Mouse (Mus musculus): ENCODE data around the gene Izumo1. TPM values are rescaled to one million over a fixed set of nuclear protein-coding genes. Genes with fewer than 3 reads are reported as not detected.

The Izumo1 gene
- polyA plus RNA-seq, 1 experiment from 2014 or later, result 0.10 TPM

- Histone ChIP-seq H3K9ac (peak overlapping the region; percentile 60), H3K4me1 (replicated peaks) (peaks cover 32% of the 10 kb centered on the region), H3K36me3 (peaks cover 9% of the 10 kb centered on the region), H3K9me3 (no peaks in the 10 kb centered on the region), H3K4me3 (peak overlapping the region; percentile 33), H3K27ac (replicated peaks) (0 out of 2 replicates have a peak overlapping the region, but pooled peaks have one; percentile 34), H3K27me3 (no peaks in the 10 kb centered on the region), H3K4me2 (peak overlapping the region; percentile 59)
- peak; percentile 82 for ATAC-seq (ENCODE audit: low read depth)
- 21% methylated on average over 29 of the region's 29 CpGs for WGBS
Observed at GRCm38 (mm10) chr7:45638623-45639401, 17.2 kb downstream of the Izumo1 start.

GRCm38 (mm10) chr7:45639561-45640027, 18.0 kb downstream of the Izumo1 start, which contains the start of gene Mamstr:
Gene Mamstr (plus strand): TSS chr7:45639977.
- Histone ChIP-seq H3K27me3 (no peaks in the 10 kb centered on the region), H3K4me2 (no peak within 1 kb of the TSS), H3K36me3 (peaks cover 9% of the 10 kb centered on the region), H3K4me1 (replicated peaks) (peaks cover 39% of the 10 kb centered on the region), H3K4me3 (no peak within 1 kb of the TSS), H3K9ac (no peak within 1 kb of the TSS), H3K27ac (replicated peaks) (no peak within 1 kb of the TSS), H3K9me3 (no peaks in the 10 kb centered on the region)
- 25% methylated on average over 19 of the region's 19 CpGs for WGBS
- no peak for ATAC-seq (ENCODE audit: low read depth)

GRCm38 (mm10) chr7:45640191-45640957, 18.8 kb downstream of the Izumo1 start:
- 78% methylated on average over 19 of the region's 19 CpGs for WGBS
- Histone ChIP-seq H3K36me3 (peaks cover 9% of the 10 kb centered on the region), H3K9me3 (no peaks in the 10 kb centered on the region), H3K9ac (no peak overlapping the region), H3K4me1 (replicated peaks) (peaks cover 44% of the 10 kb centered on the region), H3K27me3 (no peaks in the 10 kb centered on the region), H3K4me3 (no peak overlapping the region), H3K4me2 (no peak overlapping the region), H3K27ac (replicated peaks) (no peak overlapping the region)
- ATAC-seq (ENCODE audit: low read depth), result no peak

DNA sequence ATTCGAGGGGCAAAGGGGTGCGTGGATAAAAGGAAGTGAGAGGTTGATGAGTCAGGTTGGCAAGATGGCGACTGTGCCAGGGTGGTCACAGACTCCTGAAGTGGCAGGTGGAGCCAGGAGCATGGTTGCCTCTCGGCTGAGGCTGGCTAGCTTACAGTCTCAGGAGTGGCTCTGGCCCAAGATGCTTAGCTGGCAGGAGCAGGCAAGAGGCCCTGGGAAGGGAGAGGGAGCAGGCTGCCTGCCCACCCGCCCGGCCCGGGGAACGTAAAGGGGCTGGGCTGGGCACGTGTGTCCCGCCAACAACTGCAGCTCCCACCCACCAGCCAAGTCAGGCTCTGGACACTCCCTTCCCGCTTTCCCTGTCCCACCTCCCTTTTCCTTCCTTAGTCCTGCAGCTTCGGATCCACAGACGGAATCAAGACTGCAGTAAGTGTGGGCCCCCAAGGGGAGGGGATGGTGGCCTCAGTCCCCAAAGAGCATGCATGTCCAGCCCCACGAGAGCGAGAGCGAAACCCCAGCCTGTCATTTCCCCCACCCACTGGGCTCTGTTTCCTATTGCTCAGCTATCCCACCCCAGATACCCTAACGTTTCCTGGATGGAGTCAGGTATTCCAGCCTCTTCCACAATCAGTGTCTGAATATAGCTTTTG, 19.9 kb downstream of the Izumo1 start:
- no peak overlapping the region for H3K4me3 ChIP-seq
- 69% methylated on average over 15 of the region's 17 CpGs for whole genome bisulfite sequencing

DNA sequence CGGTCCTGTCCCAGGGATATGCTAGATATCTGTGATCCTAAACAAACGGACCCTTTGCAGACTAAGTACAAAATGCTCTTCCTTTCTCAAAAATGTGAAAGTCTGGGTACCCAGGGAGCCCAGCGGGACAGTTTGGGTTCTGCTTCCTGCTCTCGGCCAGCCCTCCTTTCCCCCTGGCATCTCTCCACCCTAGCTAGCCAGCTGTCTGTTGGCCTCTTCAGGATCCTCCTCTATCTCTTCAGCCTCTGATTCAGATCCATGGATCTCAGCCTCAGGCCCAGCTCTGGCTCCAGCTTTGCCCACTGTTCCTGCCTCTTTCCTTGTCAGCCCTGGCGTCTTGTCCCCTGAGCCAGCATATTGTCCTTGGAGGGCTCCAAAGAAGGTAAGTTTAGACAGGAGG, 20.5 kb downstream of the Izumo1 start:
- H3K27me3 ChIP-seq, result no peaks in the 10 kb centered on the region
- peak overlapping the region; percentile 83 for H3K4me2 ChIP-seq
- no peaks in the 10 kb centered on the region for H3K9me3 ChIP-seq
- H3K4me3 ChIP-seq, result no peak overlapping the region
- no peaks in the 10 kb centered on the region for H3K36me3 ChIP-seq
- H3K9ac ChIP-seq, result no peak overlapping the region; the same call in none of the 2 replicates
- H3K27ac ChIP-seq (replicated peaks), result no peak overlapping the region
- ATAC-seq (ENCODE audit: low read depth), result no peak
- WGBS, result 85% methylated on average over 5 of the region's 5 CpGs
- peaks cover 44% of the 10 kb centered on the region for H3K4me1 ChIP-seq (replicated peaks)

More for the DNA sequence above, 19.9 kb downstream of the Izumo1 start:
- Histone ChIP-seq H3K36me3 (peaks cover 5% of the 10 kb centered on the region), H3K27me3 (no peaks in the 10 kb centered on the region), H3K27ac (replicated peaks) (no peak overlapping the region), H3K9me3 (no peaks in the 10 kb centered on the region), H3K9ac (peak overlapping the region; percentile 18; the same call in 1 of the 2 replicates), H3K4me1 (replicated peaks) (peaks cover 44% of the 10 kb centered on the region), H3K4me2 (peak overlapping the region; percentile 83)
- no peak for ATAC-seq (ENCODE audit: low read depth)

- peak overlapping the region; percentile 94 for H3K27ac ChIP-seq (replicated peaks)
- peak overlapping the region; percentile 80 for H3K9ac ChIP-seq
- H3K4me2 ChIP-seq, result peak overlapping the region; percentile 83
- ATAC-seq (ENCODE audit: low read depth), result no peak
- H3K27me3 ChIP-seq, result no peaks in the 10 kb centered on the region
- no peaks in the 10 kb centered on the region for H3K9me3 ChIP-seq
- no peaks in the 10 kb centered on the region for H3K36me3 ChIP-seq
- 39% methylated on average over 16 of the region's 16 CpGs for WGBS
- H3K4me1 ChIP-seq (replicated peaks), result peaks cover 44% of the 10 kb centered on the region
- H3K4me3 ChIP-seq, result peak overlapping the region; percentile 47
Observed at GRCm38 (mm10) chr7:45642503-45643255, 21.1 kb downstream of the Izumo1 start.

- Histone ChIP-seq H3K4me3 (peak overlapping the region; percentile 47), H3K27me3 (no peaks in the 10 kb centered on the region), H3K4me2 (peak overlapping the region; percentile 83), H3K36me3 (no peaks in the 10 kb centered on the region), H3K27ac (replicated peaks) (peak overlapping the region; percentile 94), H3K9ac (peak overlapping the region; percentile 80), H3K9me3 (no peaks in the 10 kb centered on the region), H3K4me1 (replicated peaks) (peaks cover 35% of the 10 kb centered on the region)
- peak; percentile 92 for ATAC-seq (ENCODE audit: low read depth)
- WGBS, result 1% methylated on average over 28 of the region's 28 CpGs
Observed at GRCm38 (mm10) chr7:45643441-45644178, 22.0 kb downstream of the Izumo1 start.

DNA sequence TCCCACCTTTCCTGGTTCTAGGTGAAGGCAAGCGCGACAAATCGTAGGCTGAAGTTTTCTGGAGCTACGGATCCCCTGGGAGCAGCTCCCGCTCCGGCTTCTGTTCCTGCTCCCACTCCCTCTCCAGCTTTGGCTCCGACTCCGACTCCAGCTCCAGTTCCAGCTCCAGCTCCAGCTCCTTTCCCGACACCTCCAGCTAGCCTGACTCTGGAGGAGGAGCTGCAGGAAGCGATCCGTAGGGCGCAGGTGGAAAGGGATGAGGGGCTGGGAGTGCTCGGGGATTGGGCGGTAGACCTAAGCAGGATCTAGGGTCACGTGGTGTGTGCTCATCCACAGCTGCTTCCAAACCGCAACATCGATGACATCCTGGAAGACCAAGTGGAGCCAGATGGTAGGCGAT, 22.6 kb downstream of the Izumo1 start:
- Histone ChIP-seq H3K4me3 (peak overlapping the region; percentile 47), H3K27ac (replicated peaks) (peak overlapping the region; percentile 89)
- 4% methylated on average over 18 of the region's 18 CpGs for WGBS

GRCm38 (mm10) chr7:45644872-45645590, 23.4 kb downstream of the Izumo1 start:
- Histone ChIP-seq H3K4me2 (peak overlapping the region; percentile 83), H3K27ac (replicated peaks) (peak overlapping the region; percentile 89), H3K36me3 (no peaks in the 10 kb centered on the region), H3K9ac (peak overlapping the region; percentile 54; the same call in 1 of the 2 replicates), H3K9me3 (no peaks in the 10 kb centered on the region), H3K27me3 (no peaks in the 10 kb centered on the region), H3K4me1 (replicated peaks) (peaks cover 35% of the 10 kb centered on the region), H3K4me3 (peak overlapping the region; percentile 47; the same call in 1 of the 2 replicates)
- 71% methylated on average over 6 of the region's 6 CpGs for whole genome bisulfite sequencing
- ATAC-seq (ENCODE audit: low read depth), result no peak

More for the DNA sequence above, 22.6 kb downstream of the Izumo1 start:
- peak; percentile 59 for ATAC-seq (ENCODE audit: low read depth)
- no peaks in the 10 kb centered on the region for H3K9me3 ChIP-seq
- peak overlapping the region; percentile 83 for H3K4me2 ChIP-seq
- H3K27me3 ChIP-seq, result no peaks in the 10 kb centered on the region
- peaks cover 35% of the 10 kb centered on the region for H3K4me1 ChIP-seq (replicated peaks)
- H3K36me3 ChIP-seq, result no peaks in the 10 kb centered on the region
- H3K9ac ChIP-seq, result peak overlapping the region; percentile 54

- no peak for ATAC-seq (ENCODE audit: low read depth)
- Histone ChIP-seq H3K4me2 (no peak overlapping the region), H3K4me1 (replicated peaks) (peaks cover 35% of the 10 kb centered on the region), H3K27ac (replicated peaks) (no peak overlapping the region), H3K36me3 (no peaks in the 10 kb centered on the region), H3K9me3 (no peaks in the 10 kb centered on the region), H3K9ac (no peak overlapping the region), H3K27me3 (no peaks in the 10 kb centered on the region), H3K4me3 (no peak overlapping the region)
- 51% methylated on average over 7 of the region's 7 CpGs for WGBS
Observed at GRCm38 (mm10) chr7:45645591-45645971, 24.0 kb downstream of the Izumo1 start.
